8 mouse cellular contexts compared by ENCODE assay signal in the genomic region with DNA sequence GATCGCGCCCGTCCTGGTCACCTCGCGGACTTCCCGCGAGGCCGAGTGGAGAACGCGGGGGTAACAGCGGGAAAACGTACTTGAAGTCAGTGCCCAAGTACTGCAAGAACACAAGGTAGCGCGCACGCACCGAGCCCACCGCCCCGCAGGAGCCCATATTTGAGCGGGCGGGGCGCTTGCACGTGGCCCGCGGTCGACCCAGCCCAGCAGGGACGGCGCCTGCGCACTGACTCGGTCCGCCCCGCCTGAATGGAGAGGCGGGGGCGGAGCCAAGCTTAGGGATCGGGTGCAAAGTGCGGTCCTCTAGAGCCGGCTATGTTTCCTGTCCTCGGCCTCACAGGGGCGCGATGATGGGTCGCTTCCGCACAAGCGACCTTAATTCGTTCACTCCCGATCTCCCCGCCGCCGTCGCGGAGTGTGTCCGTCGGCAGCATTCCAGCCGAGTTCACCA. TPM values are rescaled to one million over a fixed set of nuclear protein-coding genes. Genes with fewer than 3 reads are reported as not detected.
DNase-seq lines count a peak whose midpoint lies in the region; ATAC-seq and TF ChIP-seq lines count a peak whose summit lies in the region.

Gene Pusl1 (minus strand): TSS at position 231 of the 451 bp plus-strand sequence.
Gene Acap3 (plus strand): TSS at position 272 of the 451 bp plus-strand sequence.

- intact Hi-C loops in heart, postnatal 25 days (cut with DNase I): loop anchor here (2.0 to 5.0 kb wide), 2 partner anchors 49 to 59 kb away; partner anchors contain the start of gene Aurkaip1

- peak within 1 kb of the TSS; percentile 98 for H3K9ac ChIP-seq in forebrain, embryonic 15.5 days (replicated peaks)

- H3K9me3 ChIP-seq in forebrain, embryonic 15.5 days: no peaks in the 10 kb centered on the region

- H3K4me2 ChIP-seq in forebrain, embryonic 15.5 days (replicated peaks): peak within 1 kb of the TSS; percentile 95

- no peaks in the 10 kb centered on the region for H3K27me3 ChIP-seq in forebrain, embryonic 15.5 days

- peaks cover 52% of the 10 kb centered on the region for H3K4me1 ChIP-seq in forebrain, embryonic 15.5 days
- H3K4me1 ChIP-seq in lung, adult 2 months (ENCODE audit: control insufficient read depth, insufficient read depth, low read length): peaks cover 21% of the 10 kb centered on the region

- peak; percentile 96 for DNase-seq in ES-CJ7 (ENCODE audit: low read depth, low spot score)
- DNase-seq in cerebellum, adult 11 months: peak; percentile 97
- peak; percentile 90 for DNase-seq in heart, postnatal 25 days (ENCODE audit: low spot score)
- peak; percentile 93 to 98 for DNase-seq in layer of hippocampus, adult 18-20 months (ENCODE audit: low spot score in 2 of 2)
- DNase-seq in lung, adult 2 months: peak; percentile 95
- peak; percentile 92 to 93 for DNase-seq in thymus, adult 18-20 months

- H3K4me3 ChIP-seq in forebrain, embryonic 15.5 days: peak within 1 kb of the TSS; percentile 100
- H3K4me3 ChIP-seq in lung, adult 2 months (replicated peaks; ENCODE audit: extremely low read depth, low read depth, low read length): peak within 1 kb of the TSS; percentile 89

- peak; percentile 23; the same call in 1 of the 2 replicates for TF ChIP-seq POLR2A in lung, adult 2 months (IDR thresholded peaks at IDR 0.05; ENCODE audit: borderline replicate concordance, extremely low read depth, low read depth, low read length)

- WGBS in forebrain, embryonic 15.5 days: under 1% methylated on average over 52 of the region's 52 CpGs
- WGBS in lung, adult 2 months: under 1% methylated on average over 52 of the region's 52 CpGs

- peak; percentile 85 for ATAC-seq in forebrain, embryonic 15.5 days (replicated peaks)
- ATAC-seq in neutrophil, adult 5-6 weeks (ENCODE audit: extremely low read depth, insufficient number of reproducible peaks, low FRiP score, poor library complexity, severe bottlenecking): peak; percentile 79

- peak within 1 kb of the TSS; percentile 100 for H3K27ac ChIP-seq in forebrain, embryonic 15.5 days (replicated peaks)

- peaks cover 42% of the 10 kb centered on the region for H3K36me3 ChIP-seq in forebrain, embryonic 15.5 days

- TF ChIP-seq CTCF in lung, adult 2 months (IDR thresholded peaks at IDR 0.05; ENCODE audit: insufficient read depth, low read length): no peak

RNA-seq across cellular contexts. Expression of gene Pusl1, which starts in this region (rescaled TPM):
- polyA plus RNA-seq in forebrain, embryonic 15.5 days (2015; fragmentation: Nextera tagmentation; extraction: Ambion mirVana): 61.5 and 64.8 TPM in 2 replicates
- 10 to 100 TPM; 12.8 to 13.8 TPM for total RNA-seq in heart, postnatal 25 days (2021)
- total RNA-seq in layer of hippocampus, adult 18-20 months (2021): 10 to 100 TPM; 45.8 to 54.9 TPM
- polyA plus RNA-seq in lung, adult 2 months (2012; rRNA removed): 82.2 and 88.0 TPM in 2 replicates
- total RNA-seq in neutrophil, adult 5-6 weeks (2017): 10.1 and 10.3 TPM in 2 replicates

RNA-seq across cellular contexts. Expression of gene Acap3, which starts in this region (rescaled TPM):
- polyA plus RNA-seq in forebrain, embryonic 15.5 days (2015; fragmentation: Nextera tagmentation; extraction: Ambion mirVana): 82.2 and 84.5 TPM in 2 replicates
- 10 to 100 TPM; 11.7 to 18.0 TPM for total RNA-seq in heart, postnatal 25 days (2021)
- total RNA-seq in layer of hippocampus, adult 18-20 months (2021): 100 to 1,000 TPM; 105 to 120 TPM
- 48.3 and 50.7 TPM in 2 replicates for polyA plus RNA-seq in lung, adult 2 months (2012; rRNA removed)
- 15.7 and 17.5 TPM in 2 replicates for total RNA-seq in neutrophil, adult 5-6 weeks (2017)

Comparison
In these comparisons a context has a peak if more than half of its experiments do, and no peak if none do; other contexts are left out.
1. Peak in every context shown above with its lines: DNase-seq, ATAC-seq, H3K4me3 ChIP-seq and H3K27ac ChIP-seq.